Mouse (Mus musculus) inflammation-experienced regulatory T-cells, adult 6 months (primary cell): ENCODE data around the gene Uhrf1bp1l. TPM values are rescaled to one million over a fixed set of nuclear protein-coding genes. Genes with fewer than 3 reads are reported as not detected.

Experiments
- ATAC-seq: one replicate; pipeline ENCODE4 v1.8.0; 2017
- polyA plus RNA-seq, 3 experiments: library from polyadenylated mRNA; unstranded; fragments of 100-300 nt; shearing (Covaris generic); gene quantifications; one replicate each; pipeline ENCODE4 v1.2.1; 2017

The Uhrf1bp1l gene
- polyA plus RNA-seq, 3 experiments from 2014 or later, result 22.5 to 33.8 (median 26.2) TPM

GRCm38 (mm10) chr10:89746581-89746980, 1.8 kb downstream of the Uhrf1bp1l start:
- ATAC-seq, result no peak

GRCm38 (mm10) chr10:89747221-89747905, 2.6 kb downstream of the Uhrf1bp1l start:
- peak; percentile 70 for ATAC-seq

GRCm38 (mm10) chr10:89747911-89748310, 3.1 kb downstream of the Uhrf1bp1l start:
- no peak for ATAC-seq

GRCm38 (mm10) chr10:89748619-89749018, 3.8 kb downstream of the Uhrf1bp1l start:
- no peak for ATAC-seq

- ATAC-seq, result no peak
These were observed 6.3 kb downstream of the Uhrf1bp1l start for GRCm38 (mm10) chr10:89751069-89751468.

GRCm38 (mm10) chr10:89755231-89755630, 10.4 kb downstream of the Uhrf1bp1l start:
- ATAC-seq, result no peak

GRCm38 (mm10) chr10:89760772-89761171, 16.0 kb downstream of the Uhrf1bp1l start:
- ATAC-seq, result no peak

GRCm38 (mm10) chr10:89764457-89765121, 19.8 kb downstream of the Uhrf1bp1l start:
- ATAC-seq, result peak; percentile 68

- ATAC-seq, result peak; percentile 42
These were observed 21.3 kb downstream of the Uhrf1bp1l start for GRCm38 (mm10) chr10:89765790-89766714.

- ATAC-seq, result no peak
These were observed 23.7 kb downstream of the Uhrf1bp1l start for GRCm38 (mm10) chr10:89768352-89769020.

GRCm38 (mm10) chr10:89769096-89769495, 24.3 kb downstream of the Uhrf1bp1l start:
- ATAC-seq, result no peak

GRCm38 (mm10) chr10:89771894-89772293, 27.1 kb downstream of the Uhrf1bp1l start:
- no peak for ATAC-seq

GRCm38 (mm10) chr10:89776029-89776428, 31.2 kb downstream of the Uhrf1bp1l start:
- peak; percentile 32 for ATAC-seq

GRCm38 (mm10) chr10:89791870-89792269, 47.1 kb downstream of the Uhrf1bp1l start:
- ATAC-seq, result no peak

GRCm38 (mm10) chr10:89794121-89794520, 49.3 kb downstream of the Uhrf1bp1l start:
- ATAC-seq, result no peak

- ATAC-seq, result no peak
These were observed 74.4 kb downstream of the Uhrf1bp1l start for GRCm38 (mm10) chr10:89819146-89819545.

GRCm38 (mm10) chr10:89823906-89824305, 79.1 kb downstream of the Uhrf1bp1l start:
- ATAC-seq, result peak; percentile 64

GRCm38 (mm10) chr10:89826896-89827295, 82.1 kb downstream of the Uhrf1bp1l start:
- ATAC-seq, result no peak

- ATAC-seq, result no peak
These were observed 87.5 kb downstream of the Uhrf1bp1l start for GRCm38 (mm10) chr10:89832334-89832733.

- no peak for ATAC-seq
These were observed 88.4 kb downstream of the Uhrf1bp1l start for GRCm38 (mm10) chr10:89833166-89833565.

- no peak for ATAC-seq
These were observed 92.7 kb downstream of the Uhrf1bp1l start for GRCm38 (mm10) chr10:89837476-89837875.

- ATAC-seq, result no peak
These were observed 94.0 kb downstream of the Uhrf1bp1l start for GRCm38 (mm10) chr10:89838834-89839233.
